Mouse (Mus musculus) megakaryocyte, embryonic 14.5 days (primary cell): ENCODE measurements around the gene Anapc15-ps. TPM values are rescaled to one million over a fixed set of nuclear protein-coding genes. Genes with fewer than 3 reads are reported as not detected.

Experiments
- H3K27me3 ChIP-seq: replicated peaks from 2 replicates; pipeline ENCODE3; 2012; ENCODE audit warnings: inconsistent platforms
- H3K36me3 ChIP-seq: replicated peaks from 2 replicates; pipeline ENCODE3; 2012; ENCODE audit warnings: low read length, inconsistent platforms, mixed read lengths
- H3K4me1 ChIP-seq: 2 replicates; pipeline ENCODE4 v1.6.1; 2012; ENCODE audit warnings: inconsistent platforms
- H3K4me3 ChIP-seq: replicated peaks from 2 replicates; pipeline ENCODE3; 2012; ENCODE audit warnings: moderate library complexity, mild to moderate bottlenecking, inconsistent platforms
- H3K9me3 ChIP-seq: 2 replicates; pipeline ENCODE4 v1.6.1; 2012; ENCODE audit warnings: inconsistent platforms
- FLI1 ChIP-seq: IDR thresholded peaks from 2 replicates; pipeline ENCODE4 v1.6.1; 2012; ENCODE audit warnings: low read length, inconsistent platforms, mixed read lengths
- GATA1 ChIP-seq: IDR thresholded peaks from 3 replicates; pipeline ENCODE4 v1.6.1; 2012; ENCODE audit warnings: mixed read lengths, low read length, inconsistent platforms, borderline replicate concordance
- polyA plus RNA-seq: library from polyadenylated mRNA; stranded (reverse); fragments of >175 nt; gene quantifications from 2 replicates; pipeline ENCODE4 v1.2.3, GENCODE M21; 2012; ENCODE audit warnings: low replicate concordance; ENCODE audit not compliant: insufficient read depth

The Anapc15-ps gene
- polyA plus RNA-seq, 1 experiment, result not detected

DNA sequence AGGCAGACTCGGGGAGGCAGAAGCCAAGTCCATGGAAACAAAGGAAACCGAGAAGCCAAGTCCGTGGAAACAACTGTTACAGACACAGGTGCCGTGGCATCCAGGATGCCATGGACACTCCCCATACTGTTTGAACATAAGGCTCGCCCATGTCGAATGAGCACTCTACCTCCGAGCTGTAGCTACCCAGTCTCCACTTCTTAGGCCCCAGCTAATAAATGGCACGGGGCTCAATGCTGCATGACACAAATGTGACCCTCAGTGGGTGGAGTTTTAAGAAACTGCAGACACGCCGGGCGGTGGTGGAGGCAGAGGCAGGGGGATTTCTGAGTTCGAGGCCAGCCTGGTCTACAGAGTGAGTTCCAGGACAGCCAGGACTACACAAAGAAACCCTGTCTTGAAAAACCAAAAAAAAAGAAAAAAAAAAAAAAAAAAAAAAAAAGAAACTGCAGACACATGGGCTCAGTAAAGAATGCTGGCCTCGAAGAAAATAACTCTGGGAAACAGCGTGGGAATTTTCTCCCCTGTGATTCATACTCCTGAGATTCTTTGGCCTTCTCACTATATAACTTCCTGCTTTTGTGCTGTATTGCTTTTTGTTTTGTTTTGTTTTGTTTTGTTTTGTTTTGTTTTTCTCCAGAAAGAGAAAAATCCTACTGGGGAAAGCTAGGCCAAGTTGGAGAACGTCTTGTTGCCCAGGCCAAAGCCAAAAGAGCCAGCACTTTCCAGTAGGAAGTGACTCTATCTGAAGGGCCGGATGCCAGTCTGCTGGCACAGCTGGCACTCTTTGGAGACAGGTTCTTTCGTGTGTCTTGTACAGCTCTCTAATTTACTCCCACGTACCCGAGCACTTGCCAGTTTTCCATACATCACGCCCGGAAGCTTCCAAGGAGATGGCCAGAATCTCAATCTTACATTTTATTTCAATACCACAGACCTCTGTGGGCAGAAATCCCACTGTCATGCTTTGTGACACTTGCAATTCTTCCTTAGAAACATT lies 2.2 kb downstream of the Anapc15-ps start:
- H3K4me1 ChIP-seq, result peaks cover 14% of the 10 kb centered on the region
- H3K27me3 ChIP-seq, result peaks cover 11% of the 10 kb centered on the region
- H3K4me3 ChIP-seq, result no peak overlapping the region
- TF ChIP-seq GATA1 (no peak), FLI1 (no peak)
- no peaks in the 10 kb centered on the region for H3K36me3 ChIP-seq
- H3K9me3 ChIP-seq, result peaks cover 13% of the 10 kb centered on the region

DNA sequence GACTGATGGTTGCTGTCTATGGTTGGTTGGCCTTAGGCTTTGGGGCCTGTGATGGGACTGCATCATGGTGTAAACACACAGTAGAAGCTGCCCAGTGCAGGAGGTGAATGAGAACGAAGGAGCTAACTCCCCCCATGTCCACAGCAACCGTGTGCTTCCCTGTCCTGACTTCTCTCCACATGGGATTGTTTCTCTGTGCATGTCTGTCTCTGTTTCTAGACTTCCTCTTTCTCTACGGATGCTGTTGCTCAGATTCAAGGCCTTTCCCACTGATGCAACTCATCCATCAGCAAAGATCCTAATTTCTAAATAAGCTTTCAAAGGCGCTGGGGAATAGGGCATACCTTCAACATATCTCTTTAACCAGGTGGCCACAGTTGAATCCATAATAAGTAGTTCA lies 3.4 kb downstream of the Anapc15-ps start:
- no peaks in the 10 kb centered on the region for H3K36me3 ChIP-seq
- H3K4me1 ChIP-seq, result peaks cover 13% of the 10 kb centered on the region
- no peak overlapping the region for H3K4me3 ChIP-seq
- TF ChIP-seq FLI1 (no peak), GATA1 (no peak)
- H3K27me3 ChIP-seq, result peaks cover 14% of the 10 kb centered on the region
- H3K9me3 ChIP-seq, result peaks cover 13% of the 10 kb centered on the region

- Histone ChIP-seq H3K4me1 (peaks cover 13% of the 10 kb centered on the region), H3K27me3 (peaks cover 14% of the 10 kb centered on the region), H3K9me3 (peaks cover 13% of the 10 kb centered on the region), H3K4me3 (no peak overlapping the region), H3K36me3 (no peaks in the 10 kb centered on the region)
- TF ChIP-seq FLI1 (no peak), GATA1 (no peak)
Measured at GRCm38 (mm10) chr10:95669034-95669433, 4.2 kb downstream of the Anapc15-ps start.

GRCm38 (mm10) chr10:95667371-95668030 lies 5.8 kb downstream of the Anapc15-ps start:
- H3K36me3 ChIP-seq, result no peaks in the 10 kb centered on the region
- peaks cover 4% of the 10 kb centered on the region; the same call in 1 of the 2 replicates for H3K9me3 ChIP-seq
- no peak overlapping the region for H3K4me3 ChIP-seq
- no peak for TF ChIP-seq FLI1
- TF ChIP-seq GATA1, result no peak
- H3K27me3 ChIP-seq, result peaks cover 14% of the 10 kb centered on the region
- H3K4me1 ChIP-seq, result peaks cover 13% of the 10 kb centered on the region

DNA sequence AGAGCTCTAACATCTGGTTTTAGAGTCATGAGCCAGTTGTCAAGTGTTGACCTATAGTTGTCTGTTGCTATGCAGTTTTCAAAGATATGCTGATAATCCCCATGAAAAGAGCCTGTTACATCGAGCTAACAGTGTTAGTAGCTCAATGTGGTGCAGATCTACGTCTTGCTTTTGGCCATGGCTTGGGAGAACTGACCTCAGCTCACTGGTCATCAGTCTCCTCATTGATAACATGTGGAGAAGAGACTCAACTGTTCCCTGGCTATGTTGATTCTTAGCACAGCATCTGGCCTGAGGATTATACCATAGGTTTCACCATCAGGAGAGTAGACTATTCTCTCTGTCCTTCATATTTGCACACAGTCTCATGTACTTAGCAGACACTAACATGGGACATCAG lies 6.5 kb downstream of the Anapc15-ps start:
- no peak overlapping the region for H3K4me3 ChIP-seq
- H3K36me3 ChIP-seq, result no peaks in the 10 kb centered on the region
- H3K4me1 ChIP-seq, result peaks cover 12% of the 10 kb centered on the region
- no peaks in the 10 kb centered on the region; the same call in 1 of the 2 replicates for H3K9me3 ChIP-seq
- TF ChIP-seq GATA1 (no peak), FLI1 (no peak)
- H3K27me3 ChIP-seq, result peaks cover 13% of the 10 kb centered on the region

DNA sequence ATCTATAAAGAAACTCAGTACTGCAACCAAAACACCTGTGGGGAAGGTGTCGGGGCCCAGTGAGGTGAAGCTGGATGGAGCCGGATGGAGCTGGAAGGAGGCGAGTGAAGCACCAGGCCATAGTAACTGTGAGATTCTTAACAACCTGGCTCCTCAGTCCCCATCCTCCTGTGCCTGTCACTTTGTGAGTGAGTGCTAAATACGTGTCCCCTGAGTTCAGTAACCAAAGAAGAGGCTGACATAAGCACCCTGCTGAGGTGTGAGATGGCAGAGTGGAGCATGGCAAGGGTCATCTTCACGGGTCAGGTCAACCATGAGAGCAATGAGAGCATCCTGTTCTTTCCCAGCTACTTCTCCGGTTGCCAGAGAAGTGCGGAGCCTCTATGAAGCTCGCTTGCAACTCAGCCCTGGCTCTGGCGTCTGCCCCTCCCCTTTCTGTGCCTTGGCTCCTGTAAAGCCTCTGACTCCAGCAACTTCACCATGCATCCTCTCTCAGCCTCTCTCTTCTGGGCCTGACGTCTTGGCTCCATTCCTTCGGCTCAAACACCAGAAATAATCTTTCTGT lies 7.7 kb downstream of the Anapc15-ps start:
- H3K27me3 ChIP-seq, result peaks cover 16% of the 10 kb centered on the region
- peaks cover 19% of the 10 kb centered on the region for H3K4me1 ChIP-seq
- no peaks in the 10 kb centered on the region for H3K36me3 ChIP-seq
- TF ChIP-seq FLI1, result no peak
- TF ChIP-seq GATA1, result no peak
- no peaks in the 10 kb centered on the region; the same call in 1 of the 2 replicates for H3K9me3 ChIP-seq
- no peak overlapping the region for H3K4me3 ChIP-seq

- H3K9me3 ChIP-seq, result no peaks in the 10 kb centered on the region; the same call in 1 of the 2 replicates
- H3K36me3 ChIP-seq, result no peaks in the 10 kb centered on the region
- peaks cover 19% of the 10 kb centered on the region for H3K4me1 ChIP-seq
- H3K4me3 ChIP-seq, result no peak overlapping the region
- H3K27me3 ChIP-seq, result peaks cover 20% of the 10 kb centered on the region
- TF ChIP-seq FLI1, result no peak
- no peak for TF ChIP-seq GATA1
Measured at GRCm38 (mm10) chr10:95664613-95665012, 8.6 kb downstream of the Anapc15-ps start.

DNA sequence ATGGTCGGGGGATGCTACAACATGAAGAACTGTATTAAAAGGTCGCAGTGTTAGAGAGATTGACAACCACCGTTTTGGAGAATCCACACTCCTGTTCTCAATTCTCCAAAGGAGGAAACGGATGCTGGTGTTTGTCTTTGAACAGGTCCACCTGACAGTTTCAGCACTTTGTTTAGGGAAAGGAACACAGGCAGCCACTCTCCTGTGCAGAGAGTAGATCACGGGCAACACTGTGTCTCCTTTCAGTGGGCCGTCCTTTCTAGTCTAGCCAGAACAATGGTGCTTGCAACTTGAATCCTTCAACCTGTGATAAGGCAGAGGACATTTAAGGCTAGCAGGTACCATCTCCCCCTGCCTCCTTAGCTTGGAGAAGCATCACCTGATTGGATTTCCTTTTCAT lies 12.9 kb downstream of the Anapc15-ps start:
- Histone ChIP-seq H3K4me1 (peaks cover 9% of the 10 kb centered on the region), H3K9me3 (no peaks in the 10 kb centered on the region; the same call in 1 of the 2 replicates), H3K27me3 (peaks cover 38% of the 10 kb centered on the region), H3K4me3 (no peak overlapping the region), H3K36me3 (no peaks in the 10 kb centered on the region)
- no peak for TF ChIP-seq GATA1
- no peak for TF ChIP-seq FLI1

DNA sequence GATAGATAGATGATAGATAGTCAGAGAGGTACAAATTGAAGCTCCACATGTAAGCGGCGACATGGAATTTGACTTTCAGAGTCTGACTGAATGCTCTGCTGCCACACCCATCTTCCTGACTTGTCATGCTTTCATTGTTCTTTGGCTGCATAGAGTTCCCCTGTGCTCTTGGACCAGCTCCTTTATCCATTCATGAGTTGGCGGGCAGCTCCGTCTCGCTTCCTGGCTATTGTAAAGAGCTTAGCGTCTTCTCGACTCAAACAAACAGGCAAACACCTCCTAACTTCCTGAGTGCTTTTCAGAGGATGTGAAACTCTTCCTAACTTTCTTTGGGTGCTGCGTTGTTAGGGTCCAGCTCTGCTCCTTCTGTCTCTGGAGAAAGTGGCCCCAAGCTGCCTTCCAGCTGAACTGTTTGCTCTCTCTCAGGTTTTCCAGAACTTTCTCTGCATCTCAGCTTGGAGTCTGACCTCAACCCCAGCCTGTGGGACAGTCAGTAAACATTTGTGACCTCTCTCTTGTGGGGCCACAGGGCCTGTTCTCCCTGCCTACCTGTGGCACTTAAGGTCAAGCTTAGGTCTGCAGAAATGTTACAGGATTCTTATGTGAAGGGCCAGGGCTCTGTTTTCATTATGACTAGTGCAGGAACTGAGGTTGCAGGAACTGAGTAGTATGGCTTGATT lies 13.6 kb downstream of the Anapc15-ps start:
- TF ChIP-seq FLI1, result no peak
- TF ChIP-seq GATA1, result no peak
- no peak overlapping the region for H3K4me3 ChIP-seq

More for the DNA sequence above, 13.6 kb downstream of the Anapc15-ps start:
- Histone ChIP-seq H3K36me3 (no peaks in the 10 kb centered on the region), H3K27me3 (peaks cover 38% of the 10 kb centered on the region), H3K9me3 (no peaks in the 10 kb centered on the region; the same call in 1 of the 2 replicates), H3K4me1 (peaks cover 16% of the 10 kb centered on the region)
